Mouse (Mus musculus) left cerebral cortex, adult 2 months (tissue): ENCODE data around the gene Tlr3. TPM values are rescaled to one million over a fixed set of nuclear protein-coding genes. Genes with fewer than 3 reads are reported as not detected.

ENCODE experiments used
- DNase-seq, 2 experiments: peaks; one replicate each; pipeline ENCODE4 v3.0.0; 2021 to 2022; ENCODE audit warnings: low spot score in 2 of 2, mixed read lengths in 1 of 2; ENCODE audit errors: extremely low spot score in 1 of 2
- H3K27ac ChIP-seq: fragments of 200-600 bp; 2 replicates; pipeline ENCODE4 v1.8.1; 2022
- H3K4me3 ChIP-seq: fragments of 200-600 bp; 2 replicates; pipeline ENCODE4 v1.8.1; 2022
- CTCF ChIP-seq: fragments of 200-600 bp; IDR thresholded peaks from 2 replicates; pipeline ENCODE4 v1.8.1; 2022; ENCODE audit warnings: antibody characterized with exemption, mild to moderate bottlenecking, moderate library complexity
- intact Hi-C: fragments of 180-260 bp; cut with DNase I; formaldehyde crosslinking; loops from one replicate; pipeline ENCODE4 v1.15.1; 2025
- total RNA-seq, 2 experiments: library from RNA; stranded (reverse); gene quantifications; 2 replicates each; pipeline ENCODE4 v1.2.3; 2021

The Tlr3 gene
- total RNA-seq, 2 experiments from 2014 or later: 8.7 to 8.8 TPM

DNA sequence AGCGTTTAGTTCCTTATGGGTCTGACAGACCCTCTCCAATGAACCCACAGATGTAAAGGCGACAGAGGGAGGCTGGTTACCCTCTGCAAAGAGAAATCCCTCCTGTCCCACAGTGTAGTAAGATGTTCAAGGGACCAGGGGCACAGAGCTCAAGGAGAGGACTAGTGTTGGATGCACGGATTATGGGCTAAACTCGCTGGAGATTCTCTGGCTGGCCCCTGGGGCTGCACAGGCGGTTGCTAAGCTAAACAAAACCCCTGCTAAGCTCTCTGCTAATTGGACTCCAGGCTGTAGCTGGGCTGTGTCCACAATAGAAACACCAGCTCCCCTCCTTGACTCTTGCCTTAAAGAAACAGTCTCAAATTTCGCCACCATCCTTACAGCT, 28.9 kb downstream of the Tlr3 start, which contains the start of gene Fam149a:
Fam149a (minus strand) TSS at position 329 of the 385 bp plus-strand sequence.
- intact Hi-C loops: no loop called here
- DNase-seq: no peak
- H3K4me3 ChIP-seq: peak within 1 kb of the TSS; percentile 36
- no peak for TF ChIP-seq CTCF
- H3K27ac ChIP-seq: no peak within 1 kb of the TSS

DNA sequence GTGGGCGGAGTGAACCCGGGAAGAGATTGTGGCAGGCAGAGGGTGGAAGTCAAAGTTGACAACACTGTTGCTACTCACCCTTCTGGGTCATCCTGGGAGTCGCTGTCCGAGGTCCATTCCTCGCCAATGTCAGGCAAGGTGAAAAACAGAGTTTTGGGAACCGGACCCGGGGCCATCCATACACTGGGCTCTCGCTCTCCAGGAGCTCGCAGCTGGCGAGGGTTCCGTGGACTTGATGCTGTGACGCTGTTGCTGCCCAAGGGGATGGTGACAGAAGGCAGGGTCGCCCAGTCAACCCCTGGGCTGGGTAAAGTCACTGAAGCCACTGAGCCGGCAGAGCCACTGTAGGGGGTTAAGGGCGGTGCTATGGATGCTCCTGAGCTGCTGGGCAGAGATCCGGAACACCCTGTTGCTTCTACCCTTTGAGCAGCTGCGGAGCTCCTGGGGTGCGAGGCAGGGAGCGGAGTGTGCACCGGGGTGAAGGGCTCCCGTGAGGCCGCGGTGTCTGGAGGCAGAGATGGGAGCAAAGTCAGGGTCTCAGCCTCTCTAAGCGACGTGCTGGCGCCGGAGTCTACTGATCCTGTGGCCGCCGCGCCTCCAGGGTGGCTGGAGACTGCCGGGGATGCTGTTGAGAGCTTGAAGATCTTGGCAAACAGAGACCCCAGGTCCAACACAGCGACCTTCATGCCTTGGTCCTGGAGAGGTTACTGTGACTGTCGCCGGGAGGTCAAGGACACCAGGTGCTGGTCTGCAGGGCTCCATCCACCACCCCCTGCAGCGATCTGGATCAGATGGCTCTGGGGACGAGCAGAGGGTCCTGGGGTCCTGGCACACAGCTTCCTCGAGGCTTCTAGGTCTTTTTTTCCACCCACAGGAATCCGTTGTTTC, 29.6 kb downstream of the Tlr3 start:
- peak overlapping the region; percentile 36 for H3K4me3 ChIP-seq
- DNase-seq: no peak
- intact Hi-C loops: no loop called here
- no peak overlapping the region for H3K27ac ChIP-seq
- TF ChIP-seq CTCF: no peak

DNA sequence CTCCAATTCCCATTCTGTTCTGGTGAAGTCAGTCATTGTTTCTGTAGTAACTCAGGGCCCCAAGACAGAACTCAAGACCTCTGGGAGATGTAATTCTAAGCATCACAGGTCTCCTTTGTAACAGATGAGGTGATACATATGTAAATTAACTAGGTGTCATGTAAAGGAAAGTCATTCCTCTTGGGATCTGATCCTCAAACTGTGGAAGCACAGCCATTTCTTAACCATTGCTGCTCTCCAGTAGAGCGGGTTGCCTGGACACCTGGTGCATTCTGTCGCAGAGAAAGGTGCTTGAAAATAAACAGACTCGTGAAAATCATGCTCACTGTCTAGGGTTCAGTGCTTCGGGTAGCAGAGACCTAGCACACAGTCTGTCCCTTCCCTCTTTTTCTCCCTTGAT, 30.3 kb downstream of the Tlr3 start:
- no peak for DNase-seq
- Histone ChIP-seq H3K4me3 (no peak overlapping the region), H3K27ac (no peak overlapping the region)
- intact Hi-C loops: no loop called here
- no peak for TF ChIP-seq CTCF

DNA sequence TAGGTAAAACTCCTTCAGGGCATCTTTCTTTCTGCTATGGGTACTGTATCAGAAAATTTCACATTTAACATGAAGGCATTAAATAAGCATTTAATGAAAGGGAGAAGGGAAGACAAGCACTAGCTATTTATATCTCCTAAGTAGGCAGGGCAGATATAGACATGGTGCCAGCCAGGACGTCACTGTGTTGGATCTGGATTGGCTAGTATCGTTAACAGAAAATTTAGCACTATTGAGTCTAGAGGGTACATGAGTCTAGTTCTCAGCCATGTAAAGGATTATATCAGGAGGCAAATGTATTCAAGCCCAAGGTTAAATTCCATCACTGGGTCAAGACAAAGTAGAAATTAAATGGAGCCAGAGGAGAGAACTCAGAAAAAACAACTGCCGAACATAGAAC, 36.8 kb downstream of the Tlr3 start:
- Histone ChIP-seq H3K27ac (no peak overlapping the region), H3K4me3 (no peak overlapping the region)
- TF ChIP-seq CTCF: no peak
- intact Hi-C loops: no loop called here
- no peak for DNase-seq

DNA sequence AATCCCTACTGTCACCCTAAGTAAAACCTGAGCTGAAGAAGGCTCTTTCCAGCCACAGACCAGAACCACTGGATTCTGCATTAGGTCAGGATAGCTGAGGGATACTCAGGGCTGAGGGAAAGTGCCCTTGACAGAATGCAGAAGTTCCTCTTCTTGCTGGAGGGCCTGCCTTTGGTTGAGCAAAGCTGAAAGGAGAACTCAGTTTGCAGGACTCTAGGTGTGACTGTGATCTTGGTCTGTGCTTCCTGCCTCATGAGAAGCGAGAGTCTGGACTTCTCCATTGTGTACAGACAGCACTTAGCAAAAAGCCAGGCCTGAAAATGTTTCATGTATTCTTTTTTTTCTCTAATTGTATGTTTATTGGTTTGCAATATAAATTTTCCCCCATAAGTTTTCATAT, 43.7 kb downstream of the Tlr3 start:
- DNase-seq: no peak
- Histone ChIP-seq H3K4me3 (no peak overlapping the region), H3K27ac (no peak overlapping the region)
- intact Hi-C loops: no loop called here
- TF ChIP-seq CTCF: no peak

DNA sequence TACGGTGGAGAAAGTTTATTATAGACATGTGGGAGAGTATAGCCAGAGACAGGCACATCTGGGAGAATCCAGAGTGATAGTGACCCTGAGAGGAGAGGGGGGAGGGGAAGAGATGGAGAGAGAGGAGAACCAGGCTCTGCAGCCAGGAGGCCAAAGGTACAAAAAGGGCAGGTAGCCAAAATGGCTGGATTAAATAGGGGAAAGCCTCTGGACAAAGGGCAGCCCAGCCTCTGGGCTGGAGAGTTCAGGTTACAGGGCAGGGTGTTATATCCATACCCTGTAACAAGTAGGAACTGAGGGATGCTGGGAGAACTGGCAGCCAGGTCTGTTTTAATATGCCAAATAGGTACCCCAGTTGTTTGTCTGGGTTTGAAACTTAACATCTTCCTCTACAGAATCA, 47.7 kb downstream of the Tlr3 start:
- no peak for DNase-seq
- TF ChIP-seq CTCF: no peak
- intact Hi-C loops: loop anchor here (5.0 kb wide), 1 partner anchor 574 kb away; no protein-coding TSS in a partner anchor
- no peak overlapping the region for H3K4me3 ChIP-seq
- H3K27ac ChIP-seq: no peak overlapping the region

DNA sequence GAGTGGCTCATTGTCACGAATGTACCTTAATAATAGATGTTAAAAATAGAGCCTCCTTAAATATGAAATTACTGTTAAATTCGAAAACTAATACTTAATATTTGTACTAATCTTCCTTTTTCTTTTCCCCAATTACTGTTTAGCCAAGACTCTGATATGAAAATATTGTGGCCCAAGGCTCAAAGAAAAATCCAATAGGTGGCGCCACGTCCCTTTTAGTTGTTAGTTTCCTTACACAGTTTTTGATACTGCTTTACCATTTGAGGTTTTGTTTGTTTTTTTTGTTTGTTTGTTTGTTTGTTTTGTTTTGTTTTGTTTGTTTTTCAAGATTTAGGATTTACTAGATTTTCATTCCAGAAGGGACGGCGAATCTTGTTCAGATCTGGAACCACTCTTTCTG, 48.6 kb downstream of the Tlr3 start:
- Histone ChIP-seq H3K27ac (no peak overlapping the region), H3K4me3 (no peak overlapping the region)
- intact Hi-C loops: loop anchor here (5.0 kb wide), 1 partner anchor 575 kb away; no protein-coding TSS in a partner anchor
- peak in 1 of 2 experiments; percentile 34 for DNase-seq
- TF ChIP-seq CTCF: peak; percentile 65

DNA sequence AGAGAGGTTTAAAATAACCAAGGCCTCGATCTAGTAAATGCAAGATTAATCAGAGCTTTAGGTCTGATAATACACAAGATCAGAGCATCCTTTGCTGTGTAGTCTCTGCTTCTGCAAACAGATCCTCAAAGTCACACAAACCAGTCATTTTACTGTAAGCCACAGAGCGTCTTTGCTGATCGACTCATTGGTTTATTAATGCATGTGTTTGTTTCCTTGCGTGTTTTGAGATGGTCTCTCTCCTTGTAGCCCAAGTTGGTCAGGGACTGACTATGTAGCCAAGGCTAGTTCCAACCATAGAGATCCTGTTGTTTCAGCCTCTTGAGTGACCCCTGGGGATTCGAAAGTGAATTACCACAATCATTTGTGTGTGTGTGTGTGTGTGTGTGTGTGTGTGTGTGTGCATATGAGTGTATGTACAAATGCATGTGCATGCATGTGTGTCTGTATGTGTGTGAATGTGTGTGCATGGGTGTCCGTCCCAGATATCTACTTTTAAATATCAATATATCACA, 51.7 kb downstream of the Tlr3 start:
- intact Hi-C loops: loop anchor here (5.0 to 10.0 kb wide), 2 partner anchors 292 to 426 kb away; partner anchors contain the start of gene Mtnr1a
- Histone ChIP-seq H3K4me3 (no peak overlapping the region; the same call in 1 of the 2 replicates), H3K27ac (no peak overlapping the region; the same call in 1 of the 2 replicates)
- DNase-seq: no peak
- no peak; the same call in 1 of the 2 replicates for TF ChIP-seq CTCF

DNA sequence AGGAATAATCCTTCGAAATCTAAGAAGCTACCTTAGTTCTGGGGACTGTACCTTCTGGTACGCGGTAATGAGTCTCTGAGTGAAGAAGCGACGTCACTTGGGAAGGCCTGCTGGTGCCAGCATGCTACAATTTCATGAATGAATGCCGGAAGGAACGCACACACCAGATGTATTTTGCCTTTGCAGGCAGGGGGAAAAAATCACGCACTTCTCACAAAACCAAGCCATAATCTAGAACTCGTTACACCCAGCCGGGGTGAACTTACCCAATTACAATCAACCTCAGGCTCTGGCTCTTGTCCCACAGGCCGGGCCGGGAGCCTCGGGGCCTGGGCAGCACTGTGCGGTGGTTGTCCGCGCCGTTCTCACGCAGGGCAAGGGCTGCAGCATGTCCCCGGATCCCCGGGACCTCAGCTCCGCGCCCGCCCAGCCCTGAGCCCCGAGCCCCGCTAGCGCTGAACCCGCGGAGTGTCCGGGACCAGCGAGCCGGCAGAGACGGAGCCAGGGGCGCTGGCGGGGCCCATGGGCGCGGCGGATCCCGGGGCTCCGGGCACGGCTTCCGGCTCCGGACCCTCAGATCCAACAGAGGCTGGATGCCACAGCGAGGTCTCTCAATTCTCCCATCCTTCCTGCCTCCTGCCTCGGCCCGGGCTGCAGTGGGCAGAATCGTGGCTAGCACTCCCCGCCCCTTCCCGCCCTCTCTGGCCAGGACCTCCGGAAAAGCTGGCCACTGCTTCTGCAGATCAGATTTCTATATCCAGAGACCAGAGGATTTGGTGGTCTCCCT, 52.6 kb downstream of the Tlr3 start:
- H3K4me3 ChIP-seq: peak overlapping the region; percentile 63
- intact Hi-C loops: loop anchor here (5.0 to 10.0 kb wide), 2 partner anchors 291 to 426 kb away; partner anchors contain the start of gene Mtnr1a
- peak; percentile 28 to 43 for DNase-seq
- peak overlapping the region; percentile 38 for H3K27ac ChIP-seq
- no peak for TF ChIP-seq CTCF

DNA sequence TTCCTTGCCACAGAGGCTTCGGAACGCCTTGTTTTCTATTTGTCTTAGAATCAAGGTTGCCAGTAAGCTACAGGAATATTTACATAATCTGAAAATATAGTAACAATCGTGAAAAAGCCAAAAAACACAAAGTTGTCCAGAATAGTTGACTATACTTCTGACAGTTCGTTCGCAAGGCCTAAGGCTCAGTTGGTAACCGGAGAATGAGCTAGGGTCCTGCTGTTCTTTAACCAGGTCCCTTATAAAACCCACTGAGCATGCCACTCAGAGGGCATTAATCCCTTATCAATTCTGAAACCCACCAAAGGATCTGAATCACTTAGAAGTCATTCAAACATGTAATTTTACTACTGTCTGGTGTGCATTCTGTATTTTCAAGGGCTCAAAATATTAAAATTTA, 55.1 kb downstream of the Tlr3 start:
- intact Hi-C loops: loop anchor here (5.0 to 10.0 kb wide), 2 partner anchors 289 to 429 kb away; partner anchors contain the start of gene Mtnr1a
- DNase-seq: no peak
- no peak for TF ChIP-seq CTCF
- Histone ChIP-seq H3K4me3 (no peak overlapping the region), H3K27ac (no peak overlapping the region)

Other genes with a start within 250 kb of the Tlr3 start
- not detected for gene F11, start 149.0 kb downstream of the Tlr3 start, total RNA-seq
- not detected for gene Klkb1, start 116.2 kb downstream of the Tlr3 start, total RNA-seq
- not detected for gene Gm45753, start 102.6 kb downstream of the Tlr3 start, total RNA-seq
- gene Cyp4v3, start 77.9 kb downstream of the Tlr3 start, total RNA-seq: 1 to 10 TPM; 5.5 to 6.5 TPM
- 10 to 100 TPM; 25.7 to 26.0 TPM for gene Fam149a, start 28.8 kb downstream of the Tlr3 start, total RNA-seq
- gene Sorbs2, start 96.7 kb upstream of the Tlr3 start, total RNA-seq: 100 to 1,000 TPM; 370 to 377 TPM